Mouse (Mus musculus): ENCODE measurements around the gene Plcb1. TPM values are rescaled to one million over a fixed set of nuclear protein-coding genes. Genes with fewer than 3 reads are reported as not detected.

Plcb1 gene
- polyA plus RNA-seq, 1 experiment from 2014 or later: 10.7 TPM

- H3K36me3 ChIP-seq: no peaks in the 10 kb centered on the region
- 62% methylated on average over 4 of the region's 4 CpGs for WGBS
- H3K27me3 ChIP-seq: no peaks in the 10 kb centered on the region
- no peak overlapping the region for H3K27ac ChIP-seq (replicated peaks)
- no peak overlapping the region for H3K4me3 ChIP-seq (replicated peaks)
- H3K4me1 ChIP-seq: no peaks in the 10 kb centered on the region
- no peaks in the 10 kb centered on the region for H3K9me3 ChIP-seq (replicated peaks)
- no peak overlapping the region for H3K4me2 ChIP-seq (replicated peaks)
- no peak for ATAC-seq (ENCODE audit: insufficient number of reproducible peaks, low FRiP score, low TSS enrichment, low read depth)
- H3K9ac ChIP-seq: no peak overlapping the region
These were observed 156.2 kb downstream of the Plcb1 start for GRCm38 (mm10) chr2:134942039-134942438.

- H3K27ac ChIP-seq (replicated peaks): no peak overlapping the region
- WGBS: 21% methylated on average over 2 of the region's 2 CpGs
- no peak overlapping the region for H3K9ac ChIP-seq
- no peaks in the 10 kb centered on the region for H3K9me3 ChIP-seq (replicated peaks)
- H3K4me1 ChIP-seq: no peaks in the 10 kb centered on the region
- no peaks in the 10 kb centered on the region for H3K27me3 ChIP-seq
- no peaks in the 10 kb centered on the region for H3K36me3 ChIP-seq
- no peak for ATAC-seq (ENCODE audit: insufficient number of reproducible peaks, low FRiP score, low TSS enrichment, low read depth)
- no peak overlapping the region for H3K4me3 ChIP-seq (replicated peaks)
- H3K4me2 ChIP-seq (replicated peaks): no peak overlapping the region
These were observed 157.1 kb downstream of the Plcb1 start for GRCm38 (mm10) chr2:134942919-134943318.

GRCm38 (mm10) chr2:134946331-134946730 is 160.5 kb downstream of the Plcb1 start:
- no peak for ATAC-seq (ENCODE audit: insufficient number of reproducible peaks, low FRiP score, low TSS enrichment, low read depth)

GRCm38 (mm10) chr2:134946911-134947310 is 161.0 kb downstream of the Plcb1 start:
- no peak overlapping the region for H3K27ac ChIP-seq (replicated peaks)
- H3K36me3 ChIP-seq: no peaks in the 10 kb centered on the region
- H3K4me2 ChIP-seq (replicated peaks): no peak overlapping the region
- H3K9ac ChIP-seq: no peak overlapping the region
- no peaks in the 10 kb centered on the region for H3K4me1 ChIP-seq
- no peak for ATAC-seq (ENCODE audit: insufficient number of reproducible peaks, low FRiP score, low TSS enrichment, low read depth)
- H3K4me3 ChIP-seq (replicated peaks): no peak overlapping the region
- no peaks in the 10 kb centered on the region for H3K27me3 ChIP-seq
- no peaks in the 10 kb centered on the region for H3K9me3 ChIP-seq (replicated peaks)
- WGBS: 60% methylated on average over 1 of the region's 1 CpGs

More at GRCm38 (mm10) chr2:134946331-134946730, 160.5 kb downstream of the Plcb1 start:
- Histone ChIP-seq H3K4me3 (replicated peaks) (no peak overlapping the region), H3K4me2 (replicated peaks) (no peak overlapping the region), H3K4me1 (no peaks in the 10 kb centered on the region), H3K27ac (replicated peaks) (no peak overlapping the region), H3K36me3 (no peaks in the 10 kb centered on the region), H3K27me3 (no peaks in the 10 kb centered on the region), H3K9ac (no peak overlapping the region), H3K9me3 (replicated peaks) (no peaks in the 10 kb centered on the region)
- 75% methylated on average over 8 of the region's 8 CpGs for WGBS

- H3K27ac ChIP-seq (replicated peaks): no peak overlapping the region
- H3K36me3 ChIP-seq: no peaks in the 10 kb centered on the region
- no peak overlapping the region for H3K4me2 ChIP-seq (replicated peaks)
- WGBS: 74% methylated on average over 5 of the region's 5 CpGs
- H3K4me3 ChIP-seq (replicated peaks): no peak overlapping the region
- no peaks in the 10 kb centered on the region for H3K27me3 ChIP-seq
- no peak for ATAC-seq (ENCODE audit: insufficient number of reproducible peaks, low FRiP score, low TSS enrichment, low read depth)
- H3K9me3 ChIP-seq (replicated peaks): no peaks in the 10 kb centered on the region
- H3K4me1 ChIP-seq: no peaks in the 10 kb centered on the region
- no peak overlapping the region for H3K9ac ChIP-seq
These were observed 166.2 kb downstream of the Plcb1 start for GRCm38 (mm10) chr2:134952088-134952487.

- H3K4me2 ChIP-seq (replicated peaks): no peak overlapping the region
- H3K36me3 ChIP-seq: no peaks in the 10 kb centered on the region
- H3K4me3 ChIP-seq (replicated peaks): no peak overlapping the region
- ATAC-seq (ENCODE audit: insufficient number of reproducible peaks, low FRiP score, low TSS enrichment, low read depth): no peak
- H3K27ac ChIP-seq (replicated peaks): no peak overlapping the region
- 90% methylated on average over 4 of the region's 4 CpGs for WGBS
- H3K4me1 ChIP-seq: no peaks in the 10 kb centered on the region
- no peak overlapping the region for H3K9ac ChIP-seq
- no peaks in the 10 kb centered on the region for H3K9me3 ChIP-seq (replicated peaks)
- H3K27me3 ChIP-seq: no peaks in the 10 kb centered on the region
These were observed 170.6 kb downstream of the Plcb1 start for GRCm38 (mm10) chr2:134956436-134956835.

- Histone ChIP-seq H3K9ac (no peak overlapping the region), H3K4me3 (replicated peaks) (no peak overlapping the region), H3K4me2 (replicated peaks) (no peak overlapping the region), H3K27me3 (no peaks in the 10 kb centered on the region), H3K27ac (replicated peaks) (no peak overlapping the region), H3K36me3 (no peaks in the 10 kb centered on the region), H3K4me1 (no peaks in the 10 kb centered on the region), H3K9me3 (replicated peaks) (no peaks in the 10 kb centered on the region)
- 75% methylated on average over 4 of the region's 4 CpGs for WGBS
- ATAC-seq (ENCODE audit: insufficient number of reproducible peaks, low FRiP score, low TSS enrichment, low read depth): no peak
These were observed 180.3 kb downstream of the Plcb1 start for GRCm38 (mm10) chr2:134966131-134966530.

GRCm38 (mm10) chr2:134968380-134968779 is 182.5 kb downstream of the Plcb1 start:
- Histone ChIP-seq H3K4me3 (replicated peaks) (no peak overlapping the region), H3K9me3 (replicated peaks) (no peaks in the 10 kb centered on the region), H3K4me1 (no peaks in the 10 kb centered on the region), H3K27ac (replicated peaks) (no peak overlapping the region), H3K4me2 (replicated peaks) (no peak overlapping the region), H3K36me3 (no peaks in the 10 kb centered on the region), H3K27me3 (no peaks in the 10 kb centered on the region), H3K9ac (no peak overlapping the region)
- ATAC-seq (ENCODE audit: insufficient number of reproducible peaks, low FRiP score, low TSS enrichment, low read depth): no peak
- WGBS: 79% methylated on average over 3 of the region's 3 CpGs

GRCm38 (mm10) chr2:134972376-134972775 is 186.5 kb downstream of the Plcb1 start:
- 0 out of 2 replicates have a peak, but pooled peaks cover 6% of the 10 kb centered on the region for H3K4me1 ChIP-seq
- no peak for ATAC-seq (ENCODE audit: insufficient number of reproducible peaks, low FRiP score, low TSS enrichment, low read depth)
- no peak overlapping the region for H3K4me3 ChIP-seq (replicated peaks)
- H3K4me2 ChIP-seq (replicated peaks): no peak overlapping the region
- WGBS: 71% methylated on average over 6 of the region's 6 CpGs
- no peaks in the 10 kb centered on the region for H3K27me3 ChIP-seq
- H3K9ac ChIP-seq: no peak overlapping the region
- no peaks in the 10 kb centered on the region for H3K9me3 ChIP-seq (replicated peaks)
- no peaks in the 10 kb centered on the region for H3K36me3 ChIP-seq
- no peak overlapping the region for H3K27ac ChIP-seq (replicated peaks)

- WGBS: 46% methylated on average over 6 of the region's 6 CpGs
- no peak for ATAC-seq (ENCODE audit: insufficient number of reproducible peaks, low FRiP score, low TSS enrichment, low read depth)
- no peak overlapping the region for H3K4me2 ChIP-seq (replicated peaks)
These were observed 188.8 kb downstream of the Plcb1 start for GRCm38 (mm10) chr2:134974711-134975110.

GRCm38 (mm10) chr2:134976796-134977330 is 191.0 kb downstream of the Plcb1 start:
- no peaks in the 10 kb centered on the region for H3K36me3 ChIP-seq
- WGBS: 18% methylated on average over 3 of the region's 3 CpGs
- no peak overlapping the region for H3K4me3 ChIP-seq (replicated peaks)
- H3K4me2 ChIP-seq (replicated peaks): no peak overlapping the region
- 0 out of 2 replicates have a peak, but pooled peaks cover 6% of the 10 kb centered on the region for H3K4me1 ChIP-seq
- peak; percentile 57 for ATAC-seq (ENCODE audit: insufficient number of reproducible peaks, low FRiP score, low TSS enrichment, low read depth)
- no peak overlapping the region for H3K9ac ChIP-seq
- H3K27me3 ChIP-seq: no peaks in the 10 kb centered on the region
- no peak overlapping the region for H3K27ac ChIP-seq (replicated peaks)
- H3K9me3 ChIP-seq (replicated peaks): no peaks in the 10 kb centered on the region

More at GRCm38 (mm10) chr2:134974711-134975110, 188.8 kb downstream of the Plcb1 start:
- Histone ChIP-seq H3K27ac (replicated peaks) (no peak overlapping the region), H3K36me3 (no peaks in the 10 kb centered on the region), H3K9ac (no peak overlapping the region), H3K4me3 (replicated peaks) (no peak overlapping the region), H3K4me1 (0 out of 2 replicates have a peak, but pooled peaks cover 6% of the 10 kb centered on the region), H3K9me3 (replicated peaks) (no peaks in the 10 kb centered on the region), H3K27me3 (no peaks in the 10 kb centered on the region)

- 51% methylated on average over 1 of the region's 1 CpGs for WGBS
These were observed 191.8 kb downstream of the Plcb1 start for GRCm38 (mm10) chr2:134977641-134978040.

More at GRCm38 (mm10) chr2:134977641-134978040, 191.8 kb downstream of the Plcb1 start:
- Histone ChIP-seq H3K36me3 (no peaks in the 10 kb centered on the region), H3K27ac (replicated peaks) (no peak overlapping the region), H3K9ac (no peak overlapping the region), H3K27me3 (no peaks in the 10 kb centered on the region), H3K4me3 (replicated peaks) (no peak overlapping the region), H3K4me1 (0 out of 2 replicates have a peak, but pooled peaks cover 6% of the 10 kb centered on the region), H3K4me2 (replicated peaks) (no peak overlapping the region), H3K9me3 (replicated peaks) (no peaks in the 10 kb centered on the region)
- ATAC-seq (ENCODE audit: insufficient number of reproducible peaks, low FRiP score, low TSS enrichment, low read depth): no peak
